In the genomic region with DNA sequence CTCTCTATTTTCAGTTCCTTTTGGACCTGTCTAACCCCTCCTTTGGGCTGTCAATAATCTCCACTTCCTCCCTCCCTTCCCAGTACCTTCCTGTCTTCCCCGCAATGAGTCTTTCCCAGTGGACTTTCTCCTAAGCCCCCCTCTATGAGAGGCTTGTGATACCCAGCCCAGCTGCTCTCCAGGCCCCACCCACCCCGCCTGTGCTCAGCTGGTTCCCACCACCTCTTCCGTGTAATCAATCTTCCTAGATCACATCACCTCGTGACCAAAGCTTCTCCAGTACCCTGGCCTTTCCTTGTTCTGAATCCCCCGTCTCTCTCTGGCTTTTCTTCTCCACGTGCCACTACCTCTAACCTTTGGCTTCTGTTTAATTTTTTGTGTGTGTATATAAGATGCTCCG, we compare ENCODE assay signal across 27 mouse cellular contexts. TPM values are rescaled to one million over a fixed set of nuclear protein-coding genes. Genes with fewer than 3 reads are reported as not detected.
A peak's percentile ranks its signal among the peaks of the same experiment; 100 is the strongest.
DNase-seq lines count a peak whose midpoint lies in the region; ATAC-seq lines count a peak whose summit lies in the region.
"Had no signal": no experiment of that assay in that cellular context is flagged by ENCODE, and none has a peak within 500 bp of the region (broad histone marks: within the 10 kb centered on the region; RNA-seq: fewer than 3 reads in every experiment).

No protein-coding gene starts in this region.

- no peaks in the 10 kb centered on the region for H3K9me3 ChIP-seq in hindbrain, embryonic 12.5 days (replicated peaks)
- H3K9me3 ChIP-seq in hindbrain, embryonic 14.5 days (ENCODE audit: control insufficient read depth, low read length) = no peaks in the 10 kb centered on the region
- H3K9me3 ChIP-seq in midbrain, embryonic 12.5 days = no peaks in the 10 kb centered on the region
- no peaks in the 10 kb centered on the region for H3K9me3 ChIP-seq in midbrain, embryonic 10.5 days (replicated peaks)
- H3K9me3 ChIP-seq: forebrain, embryonic 10.5 days; forebrain, embryonic 13.5 days; G1E; heart, embryonic 10.5 days; heart, embryonic 13.5 days had no signal

- H3K4me2 ChIP-seq in hindbrain, embryonic 12.5 days (replicated peaks) = no peak overlapping the region
- H3K4me2 ChIP-seq in hindbrain, embryonic 14.5 days (replicated peaks) = no peak overlapping the region
- H3K4me2 ChIP-seq in midbrain, embryonic 12.5 days (replicated peaks) = no peak overlapping the region
- H3K4me2 ChIP-seq: forebrain, embryonic 13.5 days; heart, embryonic 13.5 days had no signal

- H3K4me1 ChIP-seq in hindbrain, embryonic 12.5 days = peaks cover 7% of the 10 kb centered on the region
- peaks cover 9% of the 10 kb centered on the region for H3K4me1 ChIP-seq in hindbrain, embryonic 14.5 days (replicated peaks; ENCODE audit: control insufficient read depth, insufficient read depth, low read length)
- peaks cover 9% of the 10 kb centered on the region for H3K4me1 ChIP-seq in midbrain, embryonic 12.5 days
- peaks cover 15% of the 10 kb centered on the region for H3K4me1 ChIP-seq in midbrain, embryonic 10.5 days

- no peak overlapping the region for H3K4me3 ChIP-seq in hindbrain, embryonic 12.5 days
- no peak overlapping the region for H3K4me3 ChIP-seq in hindbrain, embryonic 14.5 days (replicated peaks; ENCODE audit: low read length)
- H3K4me3 ChIP-seq in midbrain, embryonic 12.5 days = no peak overlapping the region
- no peak overlapping the region for H3K4me3 ChIP-seq in midbrain, embryonic 10.5 days
- H3K4me3 ChIP-seq: forebrain, embryonic 10.5 days; forebrain, embryonic 13.5 days; heart, adult 2 months; heart, embryonic 10.5 days; heart, embryonic 13.5 days had no signal

- H3K27me3 ChIP-seq in hindbrain, embryonic 12.5 days = peaks cover 16% of the 10 kb centered on the region
- H3K27me3 ChIP-seq in hindbrain, embryonic 14.5 days (ENCODE audit: control insufficient read depth, insufficient read depth, low read length) = no peaks in the 10 kb centered on the region; the same call in none of the 2 replicates
- peaks cover 55% of the 10 kb centered on the region for H3K27me3 ChIP-seq in midbrain, embryonic 12.5 days
- peaks cover 40% of the 10 kb centered on the region for H3K27me3 ChIP-seq in midbrain, embryonic 10.5 days (ENCODE audit: low read depth, poor library complexity, severe bottlenecking)
- H3K27me3 ChIP-seq: Patski had no signal

- no peaks in the 10 kb centered on the region for H3K36me3 ChIP-seq in hindbrain, embryonic 12.5 days
- H3K36me3 ChIP-seq in hindbrain, embryonic 14.5 days (replicated peaks; ENCODE audit: control insufficient read depth, insufficient read depth) = no peaks in the 10 kb centered on the region
- H3K36me3 ChIP-seq in midbrain, embryonic 12.5 days = no peaks in the 10 kb centered on the region
- no peaks in the 10 kb centered on the region for H3K36me3 ChIP-seq in midbrain, embryonic 10.5 days
- H3K36me3 ChIP-seq: forebrain, embryonic 10.5 days; G1E; heart, embryonic 10.5 days; heart, embryonic 13.5 days had no signal

- DNase-seq in hindbrain, embryonic 14.5 days (ENCODE audit: low spot score) = no peak
- no peak for DNase-seq in midbrain, embryonic 10.5 days (ENCODE audit: low spot score)
- peak; percentile 46 for DNase-seq in mesoderm, embryonic 11.5 days (ENCODE audit: low read depth, low spot score)
- DNase-seq in heart, postnatal 36 days = no peak
- DNase-seq: adrenal gland, postnatal 10 days; adrenal gland, postnatal 36 days; B cell, adult 2 months; cerebellum, adult 18-20 months; cerebellum, adult 9-10 months; cerebellum, postnatal 14 days; gastrocnemius, postnatal 10 days; gastrocnemius, postnatal 36 days; heart, adult 2 months; heart, postnatal 14 days had no signal

- H3K27ac ChIP-seq in hindbrain, embryonic 12.5 days = no peak overlapping the region
- no peak overlapping the region for H3K27ac ChIP-seq in hindbrain, embryonic 14.5 days
- no peak overlapping the region for H3K27ac ChIP-seq in midbrain, embryonic 12.5 days (replicated peaks)
- no peak overlapping the region for H3K27ac ChIP-seq in midbrain, embryonic 10.5 days (replicated peaks)
- H3K27ac ChIP-seq: forebrain, embryonic 10.5 days; forebrain, embryonic 13.5 days; heart, adult 2 months; heart, embryonic 10.5 days; heart, embryonic 13.5 days had no signal

- peak; percentile 41; the same call in 1 of the 2 replicates for ATAC-seq in hindbrain, embryonic 12.5 days (ENCODE audit: low FRiP score)
- no peak for ATAC-seq in hindbrain, embryonic 14.5 days (ENCODE audit: low FRiP score)
- ATAC-seq in midbrain, embryonic 12.5 days (ENCODE audit: low FRiP score, low read depth) = peak; percentile 42; the same call in 1 of the 2 replicates
- ATAC-seq: forebrain, embryonic 13.5 days; forebrain, embryonic 16.5 days; hindbrain, embryonic 16.5 days; Patski had no signal

- 31% methylated on average over 7 of the region's 7 CpGs for whole genome bisulfite sequencing in hindbrain, embryonic 12.5 days
- WGBS in hindbrain, embryonic 14.5 days = 29% methylated on average over 7 of the region's 7 CpGs
- 57% methylated on average over 7 of the region's 7 CpGs for WGBS in midbrain, embryonic 12.5 days
- 61% methylated on average over 7 of the region's 7 CpGs for WGBS in midbrain, embryonic 10.5 days

- H3K9ac ChIP-seq in hindbrain, embryonic 12.5 days = no peak overlapping the region
- H3K9ac ChIP-seq in hindbrain, embryonic 14.5 days = no peak overlapping the region
- no peak overlapping the region for H3K9ac ChIP-seq in midbrain, embryonic 12.5 days (replicated peaks)
- H3K9ac ChIP-seq: forebrain, embryonic 13.5 days; heart, embryonic 13.5 days had no signal

- intact Hi-C loops in heart, postnatal 36 days (cut with DNase I) = no loop called here

RNA-seq across cellular contexts. Expression of a gene that starts 5.7 kb away (rescaled TPM):
- 47.5 and 54.3 TPM in 2 replicates for polyA plus RNA-seq in hindbrain, embryonic 12.5 days (2016; fragmentation: Nextera tagmentation; extraction: Ambion mirVana)
- 61.5 and 69.9 TPM in 2 replicates for polyA plus RNA-seq in hindbrain, embryonic 14.5 days (2014; fragmentation: Nextera tagmentation; extraction: Ambion mirVana)
- polyA plus RNA-seq in midbrain, embryonic 12.5 days (2016; fragmentation: Nextera tagmentation; extraction: Ambion mirVana) = 44.0 and 49.1 TPM in 2 replicates
- polyA plus RNA-seq in midbrain, embryonic 10.5 days (2016; fragmentation: Nextera tagmentation; extraction: Ambion mirVana) = 43.0 and 45.4 TPM in 2 replicates
- total RNA-seq in heart, postnatal 36 days (2021) = 10 to 100 TPM; 45.9 to 57.5 TPM

RNA-seq across cellular contexts. Expression of a gene that starts 6.1 kb away (rescaled TPM):
- 5.4 and 6.0 TPM in 2 replicates for polyA plus RNA-seq in hindbrain, embryonic 12.5 days (2016; fragmentation: Nextera tagmentation; extraction: Ambion mirVana)
- polyA plus RNA-seq in hindbrain, embryonic 14.5 days (2014; fragmentation: Nextera tagmentation; extraction: Ambion mirVana) = 2.4 and 3.0 TPM in 2 replicates
- polyA plus RNA-seq in midbrain, embryonic 12.5 days (2016; fragmentation: Nextera tagmentation; extraction: Ambion mirVana) = 4.3 and 6.3 TPM in 2 replicates
- polyA plus RNA-seq in midbrain, embryonic 10.5 days (2016; fragmentation: Nextera tagmentation; extraction: Ambion mirVana) = 4.4 and 5.3 TPM in 2 replicates
- 1 to 10 TPM; 6.4 to 6.7 TPM for total RNA-seq in heart, postnatal 36 days (2021)
- total RNA-seq: CH12.LX; G1E; granulocyte monocyte progenitor cell, adult 5-6 weeks had no signal

RNA-seq across cellular contexts. Expression of a gene that starts 19.1 kb away (rescaled TPM):
- 0.74 and 1.1 TPM in 2 replicates for polyA plus RNA-seq in hindbrain, embryonic 12.5 days (2016; fragmentation: Nextera tagmentation; extraction: Ambion mirVana)
- polyA plus RNA-seq in hindbrain, embryonic 14.5 days (2014; fragmentation: Nextera tagmentation; extraction: Ambion mirVana) = 0.27 and 0.31 TPM in 2 replicates
- polyA plus RNA-seq in midbrain, embryonic 12.5 days (2016; fragmentation: Nextera tagmentation; extraction: Ambion mirVana) = 0.51 and 0.93 TPM in 2 replicates
- 1.1 and 1.4 TPM in 2 replicates for polyA plus RNA-seq in midbrain, embryonic 10.5 days (2016; fragmentation: Nextera tagmentation; extraction: Ambion mirVana)
- under 1 TPM; 0.65 to 0.67 TPM for total RNA-seq in heart, postnatal 36 days (2021)
- polyA plus RNA-seq: forebrain, embryonic 16.5 days; G1E had no signal

RNA-seq across cellular contexts. Expression of a gene that starts 24.4 kb away (rescaled TPM):
- 2.8 and 3.7 TPM in 2 replicates for polyA plus RNA-seq in hindbrain, embryonic 12.5 days (2016; fragmentation: Nextera tagmentation; extraction: Ambion mirVana)
- polyA plus RNA-seq in hindbrain, embryonic 14.5 days (2014; fragmentation: Nextera tagmentation; extraction: Ambion mirVana) = 10.5 and 10.7 TPM in 2 replicates
- 2.5 and 2.8 TPM in 2 replicates for polyA plus RNA-seq in midbrain, embryonic 12.5 days (2016; fragmentation: Nextera tagmentation; extraction: Ambion mirVana)
- polyA plus RNA-seq in midbrain, embryonic 10.5 days (2016; fragmentation: Nextera tagmentation; extraction: Ambion mirVana) = 2.0 and 2.3 TPM in 2 replicates
- total RNA-seq in heart, postnatal 36 days (2021) = not detected
- total RNA-seq: CH12.LX; gastrocnemius, postnatal 36 days; granulocyte monocyte progenitor cell, adult 5-6 weeks; heart, adult 2 months; heart, postnatal 14 days; hematopoietic stem cell, adult 5-6 weeks had no signal
- polyA plus RNA-seq: G1E; heart, adult 2 months had no signal

RNA-seq across cellular contexts. Expression of a gene that starts 35.0 kb away (rescaled TPM):
- polyA plus RNA-seq in hindbrain, embryonic 12.5 days (2016; fragmentation: Nextera tagmentation; extraction: Ambion mirVana) = 69.2 and 71.3 TPM in 2 replicates
- 87.9 and 88.5 TPM in 2 replicates for polyA plus RNA-seq in hindbrain, embryonic 14.5 days (2014; fragmentation: Nextera tagmentation; extraction: Ambion mirVana)
- 73.4 and 74.9 TPM in 2 replicates for polyA plus RNA-seq in midbrain, embryonic 12.5 days (2016; fragmentation: Nextera tagmentation; extraction: Ambion mirVana)
- 90.0 and 93.5 TPM in 2 replicates for polyA plus RNA-seq in midbrain, embryonic 10.5 days (2016; fragmentation: Nextera tagmentation; extraction: Ambion mirVana)
- 10 to 100 TPM; 20.4 to 20.9 TPM for total RNA-seq in heart, postnatal 36 days (2021)
